Mouse (Mus musculus) left cerebral cortex, adult 8-10 months (tissue): ENCODE results near the gene Tbrg4. TPM values are rescaled to one million over a fixed set of nuclear protein-coding genes. Genes with fewer than 3 reads are reported as not detected.
A peak's percentile ranks its signal among the peaks of the same experiment; 100 is the strongest.

ENCODE experiments used
- DNase-seq, 2 experiments: peaks; one replicate each; pipeline ENCODE4 v3.0.0; 2022; ENCODE audit warnings: low spot score in 2 of 2
- total RNA-seq, 4 experiments: library from RNA; stranded (reverse); gene quantifications; 2 replicates each; pipeline ENCODE4 v1.2.4; 2022

Tbrg4 gene
- total RNA-seq, 4 experiments from 2014 or later: 42.8 to 55.7 (median 46.8) TPM

DNA sequence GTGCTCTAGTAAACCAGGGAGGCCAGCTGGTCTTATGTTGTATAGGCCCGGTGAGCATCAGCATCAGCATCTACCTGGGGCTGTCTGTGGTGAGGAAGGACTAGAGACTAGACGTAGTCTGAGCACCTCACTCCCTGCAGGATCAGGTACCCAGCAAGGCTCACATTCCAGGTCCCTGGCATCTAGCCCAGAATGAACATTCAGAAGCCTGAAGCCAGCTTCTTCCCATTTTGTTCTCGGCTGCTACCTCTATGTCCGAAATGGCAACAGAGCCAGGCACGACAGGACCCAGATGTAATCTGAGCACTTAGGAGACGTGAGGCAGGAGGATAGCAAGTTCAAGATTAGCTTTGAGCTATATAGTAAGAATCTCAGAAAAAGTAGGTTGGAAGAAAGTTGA is 31.0 kb downstream of the Tbrg4 start:
- DNase-seq: no peak

GRCm38 (mm10) chr11:6593406-6593805 is 32.5 kb downstream of the Tbrg4 start:
- DNase-seq: no peak

DNA sequence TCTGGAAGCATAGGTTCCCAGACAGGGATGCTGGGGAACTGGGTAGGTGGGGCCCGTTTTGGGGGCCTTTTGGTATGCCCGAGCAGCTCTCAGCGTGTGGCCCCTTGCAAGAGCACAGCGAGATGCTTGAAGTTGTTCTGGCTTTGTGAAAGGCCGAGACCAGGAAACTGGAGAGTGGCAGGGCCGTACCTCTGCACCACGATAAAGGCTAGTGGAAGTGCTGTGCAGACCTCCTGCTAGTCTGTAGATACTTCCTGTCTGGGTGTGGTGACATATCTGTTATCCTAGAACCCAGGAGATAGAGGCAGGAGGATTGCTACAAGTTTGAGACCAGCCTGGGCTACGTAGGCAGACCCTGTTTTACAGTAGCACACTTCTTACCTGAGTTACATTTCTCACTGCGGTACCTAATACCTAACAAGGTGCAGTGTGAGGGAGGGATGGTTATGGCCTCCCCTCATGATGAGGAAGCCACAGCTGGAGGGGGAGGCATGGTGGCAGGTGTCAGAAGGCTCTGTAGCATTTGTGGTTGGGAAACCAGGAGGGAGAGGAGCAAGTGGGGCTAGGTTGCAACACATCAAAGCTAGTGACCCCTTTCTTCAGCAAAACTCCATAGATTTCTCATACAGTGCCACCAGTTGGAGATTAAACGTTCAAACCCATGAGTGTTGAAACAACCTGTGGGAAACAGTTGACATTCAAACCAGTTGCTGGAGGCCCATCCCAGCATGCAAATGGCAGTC is 34.8 kb downstream of the Tbrg4 start:
- DNase-seq: no peak

GRCm38 (mm10) chr11:6589838-6590237 is 36.0 kb downstream of the Tbrg4 start:
- no peak for DNase-seq

GRCm38 (mm10) chr11:6588295-6588694 is 37.6 kb downstream of the Tbrg4 start:
- peak in 1 of 2 experiments; percentile 43 for DNase-seq

- DNase-seq: no peak
Measured at GRCm38 (mm10) chr11:6587249-6587940, 38.5 kb downstream of the Tbrg4 start.

GRCm38 (mm10) chr11:6586660-6587059 is 39.2 kb downstream of the Tbrg4 start:
- no peak for DNase-seq

DNA sequence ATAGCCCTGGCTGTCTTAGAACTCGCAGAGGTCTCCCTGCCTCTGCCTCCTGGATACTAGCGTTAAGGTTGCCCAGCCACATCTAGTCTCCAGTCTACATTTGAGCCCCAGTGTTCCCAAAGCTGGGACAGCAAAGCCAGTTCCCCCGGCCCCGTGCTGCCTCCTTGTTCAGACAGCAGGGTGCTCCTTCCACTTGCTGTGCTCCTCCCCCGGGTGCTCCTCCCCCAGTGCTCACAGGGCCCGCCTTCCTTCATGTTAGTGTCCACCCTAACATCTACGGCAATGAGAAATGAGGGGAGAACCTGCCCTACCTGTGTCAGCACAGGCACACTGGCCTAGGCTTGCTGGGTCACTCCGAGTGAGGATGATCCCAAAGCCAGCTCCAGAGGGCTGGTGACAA is 40.1 kb downstream of the Tbrg4 start:
- DNase-seq: no peak

DNA sequence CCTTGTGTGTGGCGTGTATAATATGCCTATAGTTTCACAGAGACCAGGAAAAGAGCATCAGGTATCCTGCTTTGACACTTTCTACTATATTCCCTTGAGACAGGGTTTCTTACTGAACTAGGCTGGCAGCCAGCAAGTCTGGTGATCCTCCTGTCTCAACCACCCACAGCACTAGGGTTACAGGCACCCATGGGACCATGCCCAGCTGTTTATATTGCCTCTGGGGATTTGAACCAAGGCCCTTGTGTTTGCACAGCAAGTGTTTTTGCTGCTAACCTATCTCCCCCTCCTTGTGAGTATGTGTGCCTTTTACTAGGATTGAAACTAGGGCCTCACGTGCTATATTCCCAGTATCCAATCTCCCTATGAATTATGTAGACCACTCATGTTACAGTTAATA is 44.3 kb downstream of the Tbrg4 start:
- DNase-seq: no peak

- no peak for DNase-seq
Measured at GRCm38 (mm10) chr11:6580065-6580750, 45.7 kb downstream of the Tbrg4 start.

GRCm38 (mm10) chr11:6579361-6579760 is 46.5 kb downstream of the Tbrg4 start:
- no peak for DNase-seq

DNA sequence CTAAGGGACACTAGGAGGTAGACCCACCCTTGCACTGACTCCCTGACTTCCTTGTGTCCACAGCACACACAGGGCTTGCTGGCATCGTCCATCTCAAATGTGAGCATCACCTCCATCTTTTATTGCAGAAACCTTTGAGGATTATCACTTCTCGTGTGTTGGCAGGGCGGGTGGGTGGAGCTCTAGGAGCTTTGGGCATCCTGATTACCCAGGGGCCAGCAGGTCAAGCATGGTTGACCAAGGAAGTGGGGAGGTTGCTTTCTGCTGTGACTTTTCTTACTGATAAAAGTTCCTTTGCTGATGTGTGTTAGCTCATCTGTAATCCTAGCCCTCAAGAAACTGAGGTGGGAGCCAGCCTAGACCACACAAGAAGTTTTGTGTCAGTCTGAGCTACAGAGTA is 49.7 kb downstream of the Tbrg4 start:
- DNase-seq: no peak

DNA sequence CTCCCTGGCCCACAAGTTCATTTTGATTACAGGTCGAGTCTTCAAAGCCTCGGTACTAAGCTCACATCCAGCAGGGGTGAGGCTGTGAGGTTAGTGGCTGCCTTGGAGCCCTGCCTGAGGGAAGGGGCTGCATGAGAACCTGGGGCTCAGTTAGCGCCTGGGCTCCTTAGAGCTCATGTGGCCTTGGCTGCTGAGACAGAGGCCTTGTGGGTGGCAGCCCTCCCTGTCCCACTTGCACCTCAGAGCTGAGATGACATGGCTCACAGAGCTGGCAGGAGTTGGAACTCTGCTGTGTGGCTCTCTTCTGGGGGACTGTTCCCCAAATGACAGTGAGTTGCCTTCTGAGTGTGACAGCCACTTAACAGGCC is 56.5 kb downstream of the Tbrg4 start:
- DNase-seq: no peak

- DNase-seq: peak in 1 of 2 experiments; percentile 29
Measured at GRCm38 (mm10) chr11:6568584-6569409, 57.1 kb downstream of the Tbrg4 start.

DNA sequence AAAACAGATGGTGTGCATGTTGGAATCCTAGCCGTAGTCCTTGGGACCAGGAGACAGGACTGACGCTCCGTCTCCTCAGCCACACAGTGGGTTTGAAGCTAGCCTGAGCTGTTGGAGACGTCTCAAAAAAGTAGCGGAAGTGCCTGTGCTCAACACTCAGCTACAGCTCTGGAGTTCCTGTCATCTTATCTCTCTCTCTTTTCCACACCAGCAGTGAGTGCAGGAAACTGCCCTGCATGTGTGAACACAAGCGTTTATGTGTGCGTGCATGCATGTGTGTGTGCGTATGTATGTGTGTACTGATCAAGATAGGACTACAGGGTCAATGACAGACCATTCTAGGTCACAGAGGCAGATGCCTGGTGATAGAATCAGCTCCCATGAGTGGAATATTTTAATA is 57.9 kb downstream of the Tbrg4 start:
- no peak for DNase-seq

DNA sequence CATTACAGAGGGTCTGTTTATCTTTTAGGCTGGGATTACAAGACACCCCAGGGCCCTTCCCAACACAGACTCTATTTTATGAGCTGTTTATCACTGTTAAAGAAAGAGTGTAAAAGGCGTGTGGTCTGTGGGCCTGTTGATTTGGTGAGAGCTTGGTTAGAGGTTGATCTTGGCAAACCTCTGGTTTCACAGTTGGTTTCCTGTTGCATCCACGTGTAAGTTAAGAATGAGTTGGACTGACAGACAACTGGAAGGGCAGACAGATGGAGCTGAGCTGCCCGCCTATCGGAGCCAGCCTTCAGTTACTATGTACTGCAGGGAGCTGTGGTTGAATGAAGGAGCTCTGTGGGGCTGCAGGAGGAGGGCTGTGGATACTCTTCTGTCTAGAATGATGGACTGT is 59.4 kb downstream of the Tbrg4 start:
- no peak for DNase-seq

Other genes with a start within 250 kb of the Tbrg4 start
- gene Zmiz2, start 237.0 kb downstream of the Tbrg4 start, total RNA-seq: 100 to 1,000 TPM; 199 to 214 (median 211) TPM
- 1,000 to 10,000 TPM; 1,587 to 1,877 (median 1,701) TPM for gene Ppia, start 210.6 kb downstream of the Tbrg4 start, total RNA-seq
- 10 to 100 TPM; 37.9 to 41.3 (median 39.0) TPM for gene H2afv, start 181.6 kb downstream of the Tbrg4 start, total RNA-seq
- gene Purb, start 150.2 kb downstream of the Tbrg4 start, total RNA-seq: 100 to 1,000 TPM; 221 to 283 (median 254) TPM
- 1 to 10 TPM in 1 of 4 experiments, under 1 TPM in 3; 0.44 to 1.3 (median 0.67) TPM for gene Myo1g, start 105.1 kb downstream of the Tbrg4 start, total RNA-seq
- 10 to 100 TPM; 60.8 to 79.1 (median 71.2) TPM for gene Ccm2, start 79.2 kb downstream of the Tbrg4 start, total RNA-seq
- 10 to 100 TPM; 49.8 to 53.4 (median 50.2) TPM for gene Nacad, start 20.0 kb downstream of the Tbrg4 start, total RNA-seq
- gene Wap, start 12.6 kb upstream of the Tbrg4 start, total RNA-seq: not detected
- 10 to 100 TPM; 13.4 to 18.5 (median 15.5) TPM for gene Ramp3, start 32.5 kb upstream of the Tbrg4 start, total RNA-seq
- gene Gm11983, start 211.6 kb upstream of the Tbrg4 start, total RNA-seq: not detected